ENCODE assay signal across 9 mouse cellular contexts in genomic region chr6:36809747-36810285, GRCm38 (mm10). TPM values are rescaled to one million over a fixed set of nuclear protein-coding genes. Genes with fewer than 3 reads are reported as not detected.
DNase-seq lines count a peak whose midpoint lies in the region; ATAC-seq and TF ChIP-seq lines count a peak whose summit lies in the region.
"Had no signal": no experiment of that assay in that cellular context is flagged by ENCODE, and none has a peak within 500 bp of the region (broad histone marks: within the 10 kb centered on the region; RNA-seq: fewer than 3 reads in every experiment).

Gene Ptn (minus strand): TSS chr6:36810220.

- no peak for TF ChIP-seq EP300 in liver, postnatal 0 days (IDR thresholded peaks at IDR 0.05; ENCODE audit: low read depth)

- no peak within 1 kb of the TSS for H3K9ac ChIP-seq in liver, postnatal 0 days (replicated peaks)
- peak within 1 kb of the TSS; percentile 40 for H3K9ac ChIP-seq in stomach, embryonic 15.5 days

- H3K4me2 ChIP-seq in liver, postnatal 0 days (ENCODE audit: low read depth, low read length): peak within 1 kb of the TSS; percentile 53
- H3K4me2 ChIP-seq in stomach, embryonic 15.5 days: peak within 1 kb of the TSS; percentile 62

- no peak for ATAC-seq in liver, postnatal 0 days
- ATAC-seq in stomach, embryonic 15.5 days (ENCODE audit: insufficient read depth, low FRiP score, low read depth): peak; percentile 84

- no peaks in the 10 kb centered on the region for H3K9me3 ChIP-seq in E14TG2a.4 (ENCODE audit: low read length)
- H3K9me3 ChIP-seq in heart, embryonic 10.5 days: no peaks in the 10 kb centered on the region
- H3K9me3 ChIP-seq in liver, postnatal 0 days (ENCODE audit: low read length): no peaks in the 10 kb centered on the region
- no peaks in the 10 kb centered on the region for H3K9me3 ChIP-seq in stomach, embryonic 15.5 days

- peak; percentile 53 for DNase-seq in adipocyte (ENCODE audit: low spot score)
- peak; percentile 85 for DNase-seq in embryo, embryonic 10.5 days (ENCODE audit: low spot score)
- peak; percentile 77 for DNase-seq in heart, embryonic 10.5 days (ENCODE audit: low spot score)
- DNase-seq in layer of hippocampus, adult 2 months (ENCODE audit: low spot score in 2 of 2): peak; percentile 59 to 69
- no peak for DNase-seq in liver, postnatal 0 days
- DNase-seq in thymus, postnatal 10 days (ENCODE audit: low spot score in 2 of 2): no peak

- peak within 1 kb of the TSS; percentile 74 for H3K4me3 ChIP-seq in E14TG2a.4 (replicated peaks; ENCODE audit: low read length)
- H3K4me3 ChIP-seq in heart, embryonic 10.5 days: peak within 1 kb of the TSS; percentile 66
- H3K4me3 ChIP-seq in layer of hippocampus, adult 2 months: peak within 1 kb of the TSS; percentile 80
- H3K4me3 ChIP-seq in liver, postnatal 0 days (ENCODE audit: low read depth, low read length): peak within 1 kb of the TSS; percentile 17
- H3K4me3 ChIP-seq in stomach, embryonic 15.5 days (replicated peaks): peak within 1 kb of the TSS; percentile 54
- H3K4me3 ChIP-seq: erythroblast, embryonic 14.5 days had no signal

- under 1% methylated on average over 15 of the region's 15 CpGs for WGBS in heart, embryonic 10.5 days
- 3% methylated on average over 15 of the region's 15 CpGs for WGBS in liver, postnatal 0 days (ENCODE audit: insufficient replicate concordance)
- under 1% methylated on average over 15 of the region's 15 CpGs for WGBS in stomach, embryonic 15.5 days

- no peaks in the 10 kb centered on the region for H3K36me3 ChIP-seq in E14TG2a.4 (ENCODE audit: insufficient read depth, low read length)
- H3K36me3 ChIP-seq in heart, embryonic 10.5 days: peaks cover 4% of the 10 kb centered on the region; the same call in 1 of the 2 replicates
- no peaks in the 10 kb centered on the region for H3K36me3 ChIP-seq in liver, postnatal 0 days (replicated peaks; ENCODE audit: insufficient read depth, low read length)
- no peaks in the 10 kb centered on the region for H3K36me3 ChIP-seq in stomach, embryonic 15.5 days

- H3K4me1 ChIP-seq in E14TG2a.4 (replicated peaks; ENCODE audit: low read depth, low read length): peaks cover 18% of the 10 kb centered on the region
- peaks cover 18% of the 10 kb centered on the region for H3K4me1 ChIP-seq in heart, embryonic 10.5 days
- no peaks in the 10 kb centered on the region for H3K4me1 ChIP-seq in liver, postnatal 0 days (ENCODE audit: insufficient read depth)
- H3K4me1 ChIP-seq in stomach, embryonic 15.5 days: no peaks in the 10 kb centered on the region; the same call in 1 of the 2 replicates

- no peak for TF ChIP-seq CTCF in E14TG2a.4 (conservative IDR thresholded peaks at IDR 0.05; ENCODE audit: low read length)
- 0 out of 2 replicates have a peak, but pooled peaks have one; percentile 9 for TF ChIP-seq CTCF in layer of hippocampus, adult 2 months (conservative IDR thresholded peaks at IDR 0.05)
- no peak for TF ChIP-seq CTCF in liver, postnatal 0 days (IDR thresholded peaks at IDR 0.05; ENCODE audit: low read depth)

- peaks cover 27% of the 10 kb centered on the region for H3K27me3 ChIP-seq in E14TG2a.4 (ENCODE audit: insufficient read depth, low read length)
- no peaks in the 10 kb centered on the region for H3K27me3 ChIP-seq in heart, embryonic 10.5 days (ENCODE audit: insufficient read depth, poor library complexity, severe bottlenecking)
- H3K27me3 ChIP-seq in liver, postnatal 0 days (ENCODE audit: insufficient read depth, low read length): 0 out of 2 replicates have a peak, but pooled peaks cover 7% of the 10 kb centered on the region
- no peaks in the 10 kb centered on the region for H3K27me3 ChIP-seq in stomach, embryonic 15.5 days (replicated peaks)

- peak within 1 kb of the TSS; percentile 80 for H3K27ac ChIP-seq in heart, embryonic 10.5 days
- H3K27ac ChIP-seq in layer of hippocampus, adult 2 months: peak within 1 kb of the TSS; percentile 93
- H3K27ac ChIP-seq in liver, postnatal 0 days (ENCODE audit: low read depth): no peak within 1 kb of the TSS
- H3K27ac ChIP-seq in stomach, embryonic 15.5 days: peak within 1 kb of the TSS; percentile 80

RNA-seq across cellular contexts. Expression of gene Ptn, which starts in this region (rescaled TPM):
- 143 and 358 TPM in 2 replicates for polyA plus RNA-seq in heart, embryonic 10.5 days (2016; fragmentation: Nextera tagmentation; extraction: Ambion mirVana)
- 100 to 1,000 TPM; 217 to 220 TPM for total RNA-seq in layer of hippocampus, adult 2 months (2021)
- 3.6 and 4.2 TPM in 2 replicates for polyA plus RNA-seq in liver, postnatal 0 days (2015; fragmentation: Nextera tagmentation; extraction: Ambion mirVana)
- polyA plus RNA-seq in stomach, embryonic 15.5 days (2015; fragmentation: Nextera tagmentation; extraction: Ambion mirVana): 390 and 437 TPM in 2 replicates
- polyA plus RNA-seq: erythroblast, embryonic 14.5 days had no signal

Comparison
In these comparisons a context has a peak if more than half of its experiments do, and no peak if none do; other contexts are left out.
1. RNA of gene Ptn (polyA plus RNA-seq): 390 to 437 TPM in stomach, embryonic 15.5 days and 143 to 358 TPM in heart, embryonic 10.5 days; 3.6 to 4.2 TPM in liver, postnatal 0 days; every median in the first group is over 10 times any median in the second.
2. H3K4me3 ChIP-seq: peak in every context shown above with its lines; median percentile 80 in layer of hippocampus, adult 2 months; 74 in E14TG2a.4; 66 in heart, embryonic 10.5 days; 54 in stomach, embryonic 15.5 days; 17 in liver, postnatal 0 days.
3. DNase-seq: peak in adipocyte (single experiment), embryo, embryonic 10.5 days (single experiment), heart, embryonic 10.5 days (single experiment) and layer of hippocampus, adult 2 months (2 of 2); none in liver, postnatal 0 days (single experiment) and thymus, postnatal 10 days (0 of 2).